Mouse (Mus musculus): ENCODE results near the gene Gm14408. TPM values are rescaled to one million over a fixed set of nuclear protein-coding genes. Genes with fewer than 3 reads are reported as not detected.

Gm14408 gene
- not detected in 2 replicates for polyA plus RNA-seq (2012; rRNA removed)

DNA sequence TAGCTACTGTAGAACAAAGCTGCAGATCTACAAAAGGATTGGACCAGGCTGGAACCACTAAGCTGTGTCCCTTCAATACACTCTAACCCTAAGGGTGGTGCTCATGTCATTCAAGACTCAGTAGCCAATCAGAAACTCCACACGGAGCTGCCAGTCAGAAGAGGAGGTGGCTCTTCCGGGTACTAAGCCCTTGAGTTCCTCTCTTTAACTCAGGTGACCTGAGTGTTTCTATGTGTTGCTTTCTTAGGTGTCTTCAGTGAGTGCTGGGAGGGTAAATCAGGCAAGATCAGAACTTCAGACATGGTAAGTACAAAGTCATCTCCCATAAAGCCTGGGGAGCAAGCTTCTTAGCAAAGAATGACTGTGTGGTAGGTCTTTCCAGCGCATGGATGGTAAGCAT, at the start of gene Gm14408:
Gene Gm14408 (plus strand): TSS at position 301 of the 400 bp plus-strand sequence.

DNA sequence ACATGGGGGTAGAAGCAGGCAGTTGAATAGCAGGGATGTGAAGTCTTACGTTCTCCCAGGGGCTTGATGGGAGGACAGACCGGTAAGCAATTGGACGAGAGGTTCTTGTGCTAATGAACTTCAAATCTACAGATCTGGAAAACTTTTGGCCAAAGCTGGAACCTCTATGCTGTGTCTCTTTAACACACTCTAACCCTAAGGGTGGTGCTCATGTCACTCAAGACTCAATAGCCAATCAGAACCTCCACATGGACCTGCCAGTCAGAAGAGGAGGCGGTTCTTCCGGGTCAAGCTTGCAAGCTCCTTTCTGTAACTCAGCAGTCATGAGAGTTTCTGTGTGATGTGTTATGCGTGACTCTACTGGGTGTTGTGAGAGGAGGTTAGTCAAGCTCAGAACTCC, 32.6 kb upstream of the Gm14408 start, which contains the start of gene Gm14295:
Gene Gm14295 (plus strand): TSS at position 301 of the 400 bp plus-strand sequence.

Other genes with a start within 250 kb of the Gm14408 start
- gene Gm14308, start 194.8 kb upstream of the Gm14408 start, polyA plus RNA-seq (2012; rRNA removed), result 2.6 and 3.6 TPM in 2 replicates
- 2.4 and 2.7 TPM in 2 replicates for gene Zfp973, start 160.6 kb upstream of the Gm14408 start, polyA plus RNA-seq (2012; rRNA removed)
- 3.4 TPM in 2 replicates for gene Gm14305, start 122.8 kb upstream of the Gm14408 start, polyA plus RNA-seq (2012; rRNA removed)
- gene Gm14295, start 32.5 kb upstream of the Gm14408 start, polyA plus RNA-seq (2012; rRNA removed), result 2.4 and 2.6 TPM in 2 replicates
- 1.2 and 2.9 TPM in 2 replicates for gene Gm14296, start 96.7 kb downstream of the Gm14408 start, polyA plus RNA-seq (2012; rRNA removed)
- 1.0 and 1.9 TPM in 2 replicates for gene Gm14419, start 169.8 kb downstream of the Gm14408 start, polyA plus RNA-seq (2012; rRNA removed)
- gene Gm14401, start 243.2 kb downstream of the Gm14408 start, polyA plus RNA-seq (2012; rRNA removed), result 0.05 TPM in 1 of 2 replicates, not detected in the other